Mouse (Mus musculus) retina, adult 2 months (tissue): ENCODE data around the gene Amigo3.
"Not testable (repeated sequence)": the region's sequence is repeated elsewhere in the genome, so short reads cannot be mapped to it uniquely, and the experiment has no call there.

Experiments used
- DNase-seq: peaks from one replicate; pipeline ENCODE4 v3.0.0-alpha.2; 2012; ENCODE audit warnings: low read depth, low spot score

The Amigo3 gene

GRCm38 (mm10) chr9:108052885-108053664 is at the start of gene Amigo3:
TSS of gene Amigo3 (plus strand) at chr9:108053159.
- DNase-seq: peak; percentile 80

GRCm38 (mm10) chr9:108003531-108003890 is 49.4 kb upstream of the Amigo3 start:
- DNase-seq: no peak

GRCm38 (mm10) chr9:108008041-108008440 is 44.9 kb upstream of the Amigo3 start:
- no peak for DNase-seq

GRCm38 (mm10) chr9:108010385-108010784 is 42.6 kb upstream of the Amigo3 start:
- DNase-seq: no peak

GRCm38 (mm10) chr9:108013577-108013976 is 39.4 kb upstream of the Amigo3 start:
- not testable (repeated sequence) for DNase-seq

- DNase-seq: no peak
Measured at GRCm38 (mm10) chr9:108017127-108017526, 35.8 kb upstream of the Amigo3 start.

GRCm38 (mm10) chr9:108020741-108021140 is 32.2 kb upstream of the Amigo3 start:
- no peak for DNase-seq

- no peak for DNase-seq
Measured at GRCm38 (mm10) chr9:108023216-108023615, 29.7 kb upstream of the Amigo3 start.

GRCm38 (mm10) chr9:108026584-108026983 is 26.4 kb upstream of the Amigo3 start:
- no peak for DNase-seq

GRCm38 (mm10) chr9:108027867-108028266 is 25.1 kb upstream of the Amigo3 start:
- DNase-seq: no peak

- DNase-seq: no peak
Measured at GRCm38 (mm10) chr9:108032126-108032525, 20.8 kb upstream of the Amigo3 start.

GRCm38 (mm10) chr9:108035331-108036156 is 17.4 kb upstream of the Amigo3 start:
- no peak for DNase-seq

- no peak for DNase-seq
Measured at GRCm38 (mm10) chr9:108044751-108045492, 8.0 kb upstream of the Amigo3 start.

- no peak for DNase-seq
Measured at GRCm38 (mm10) chr9:108046582-108046981, 6.4 kb upstream of the Amigo3 start.

GRCm38 (mm10) chr9:108047601-108048565 is 5.1 kb upstream of the Amigo3 start:
- DNase-seq: no peak

GRCm38 (mm10) chr9:108048566-108048955 is 4.4 kb upstream of the Amigo3 start:
- DNase-seq: no peak

- peak; percentile 77 for DNase-seq
Measured at GRCm38 (mm10) chr9:108049016-108049455, 3.9 kb upstream of the Amigo3 start, which contains the start of gene Gmppb. TSS of gene Gmppb (plus strand) at chr9:108049242.

GRCm38 (mm10) chr9:108049561-108050251 is 3.3 kb upstream of the Amigo3 start:
- no peak for DNase-seq

- no peak for DNase-seq
Measured at GRCm38 (mm10) chr9:108051184-108051930, 1.6 kb upstream of the Amigo3 start.

- no peak for DNase-seq
Measured at GRCm38 (mm10) chr9:108051931-108052220, 1.1 kb upstream of the Amigo3 start.
